Mouse (Mus musculus) heart, embryonic 16.5 days (tissue): Measurements from ENCODE around the gene Phb. TPM values are rescaled to one million over a fixed set of nuclear protein-coding genes. Genes with fewer than 3 reads are reported as not detected.

Experiments used
- ATAC-seq: fragments of 200-750 bp; cut with Nextera tagmentation; replicated peaks from 2 replicates; pipeline ENCODE4 v1.8.0; 2017; ENCODE audit warnings: moderate number of reproducible peaks; ENCODE audit not compliant: insufficient read depth, low FRiP score; ENCODE audit errors: extremely low read depth
- H3K27ac ChIP-seq: fragments of 300-500 bp; sonication (generic); 2 replicates; pipeline ENCODE4 v1.5.1; 2014; ENCODE audit warnings: mild to moderate bottlenecking, low read length, control low read depth, moderate library complexity
- H3K27me3 ChIP-seq: fragments of 300-500 bp; sonication (generic); 2 replicates; pipeline ENCODE4 v1.6.1; 2014; ENCODE audit warnings: low read length, mixed read lengths; ENCODE audit not compliant: control insufficient read depth, insufficient read depth
- H3K36me3 ChIP-seq: fragments of 300-500 bp; sonication (generic); 2 replicates; pipeline ENCODE4 v1.6.1; 2014; ENCODE audit not compliant: control insufficient read depth, insufficient read depth
- H3K4me1 ChIP-seq: fragments of 300-500 bp; sonication (generic); 2 replicates; pipeline ENCODE4 v1.6.1; 2014; ENCODE audit warnings: low read length, mixed read lengths; ENCODE audit not compliant: control insufficient read depth, insufficient read depth
- H3K4me2 ChIP-seq: fragments of 300-500 bp; sonication (generic); 2 replicates; pipeline ENCODE4 v1.6.1; 2014; ENCODE audit warnings: low read depth, mild to moderate bottlenecking, control low read depth, low read length
- H3K4me3 ChIP-seq: fragments of 300-500 bp; sonication (generic); 2 replicates; pipeline ENCODE4 v1.5.1; 2014; ENCODE audit warnings: mild to moderate bottlenecking, control low read depth, low read length
- H3K9ac ChIP-seq: fragments of 300-500 bp; sonication (generic); 2 replicates; pipeline ENCODE4 v1.6.1; 2014; ENCODE audit warnings: low read length, control low read depth
- H3K9me3 ChIP-seq: fragments of 300-500 bp; sonication (generic); replicated peaks from 2 replicates; pipeline ENCODE4 v1.6.1; 2016; ENCODE audit warnings: low read length; ENCODE audit not compliant: control insufficient read depth
- WGBS: fragments of 180-500 bp; shearing (Covaris S2); extraction: QIAGEN DNeasy Blood & Tissue Kit; methylation state at CpG from one replicate; pipeline ENCODE4 v1.1.7; 2014; 5-methylcytosine and 5-hydroxymethylcytosine counted together
- polyA plus RNA-seq: library from polyadenylated mRNA; unstranded; fragments of >200 nt; fragmentation: Nextera tagmentation; extraction: Ambion mirVana; gene quantifications from 2 replicates; pipeline ENCODE4 v1.2.1, GENCODE M21; 2015

Phb gene
- polyA plus RNA-seq, 1 experiment from 2014 or later, result 306 TPM

- no peak overlapping the region for H3K4me2 ChIP-seq
- H3K27ac ChIP-seq, result no peak overlapping the region
- H3K9me3 ChIP-seq, result no peaks in the 10 kb centered on the region
- 82% methylated on average over 14 of the region's 14 CpGs for WGBS
- no peak overlapping the region for H3K9ac ChIP-seq
- peaks cover 52% of the 10 kb centered on the region for H3K36me3 ChIP-seq
- no peak overlapping the region for H3K4me3 ChIP-seq
- H3K27me3 ChIP-seq, result no peaks in the 10 kb centered on the region
- no peak for ATAC-seq
- H3K4me1 ChIP-seq, result 0 out of 2 replicates have a peak, but pooled peaks cover 5% of the 10 kb centered on the region
Observed at GRCm38 (mm10) chr11:95677925-95678701, 11.4 kb downstream of the Phb start.

- 40% methylated on average over 9 of the region's 9 CpGs for WGBS
- Histone ChIP-seq H3K9ac (no peak overlapping the region), H3K4me1 (0 out of 2 replicates have a peak, but pooled peaks cover 5% of the 10 kb centered on the region), H3K9me3 (no peaks in the 10 kb centered on the region), H3K27me3 (no peaks in the 10 kb centered on the region), H3K4me2 (no peak overlapping the region), H3K36me3 (peaks cover 30% of the 10 kb centered on the region), H3K4me3 (no peak overlapping the region), H3K27ac (peak overlapping the region; percentile 25; the same call in 1 of the 2 replicates)
- no peak for ATAC-seq
Observed at GRCm38 (mm10) chr11:95681995-95682601, 15.3 kb downstream of the Phb start.

- no peak overlapping the region for H3K4me2 ChIP-seq
- H3K27me3 ChIP-seq, result no peaks in the 10 kb centered on the region
- 83% methylated on average over 3 of the region's 3 CpGs for WGBS
- H3K9ac ChIP-seq, result no peak overlapping the region
- H3K36me3 ChIP-seq, result peaks cover 26% of the 10 kb centered on the region
- ATAC-seq, result no peak
- H3K4me3 ChIP-seq, result no peak overlapping the region
- no peaks in the 10 kb centered on the region for H3K9me3 ChIP-seq
- H3K4me1 ChIP-seq, result 0 out of 2 replicates have a peak, but pooled peaks cover 5% of the 10 kb centered on the region
- no peak overlapping the region for H3K27ac ChIP-seq
Observed at GRCm38 (mm10) chr11:95682946-95683345, 16.2 kb downstream of the Phb start.

- under 1% methylated on average over 4 of the region's 4 CpGs for WGBS
- peaks cover 20% of the 10 kb centered on the region for H3K4me1 ChIP-seq
- no peak overlapping the region for H3K9ac ChIP-seq
- no peaks in the 10 kb centered on the region for H3K9me3 ChIP-seq
- H3K27me3 ChIP-seq, result no peaks in the 10 kb centered on the region
- H3K4me2 ChIP-seq, result no peak overlapping the region
- H3K36me3 ChIP-seq, result 0 out of 2 replicates have a peak, but pooled peaks cover 3% of the 10 kb centered on the region
- ATAC-seq, result peak; percentile 72
- H3K27ac ChIP-seq, result no peak overlapping the region
- no peak overlapping the region for H3K4me3 ChIP-seq
Observed at GRCm38 (mm10) chr11:95686031-95686430, 19.3 kb downstream of the Phb start.

GRCm38 (mm10) chr11:95687084-95687656, 20.4 kb downstream of the Phb start:
- ATAC-seq, result no peak
- WGBS, result 42% methylated on average over 11 of the region's 11 CpGs
- H3K9ac ChIP-seq, result no peak overlapping the region

GRCm38 (mm10) chr11:95688515-95688914, 21.8 kb downstream of the Phb start:
- ATAC-seq, result peak; percentile 30; the same call in 1 of the 2 replicates
- H3K9ac ChIP-seq, result peak overlapping the region; percentile 41

More at GRCm38 (mm10) chr11:95687084-95687656, 20.4 kb downstream of the Phb start:
- Histone ChIP-seq H3K4me3 (no peak overlapping the region), H3K4me2 (no peak overlapping the region), H3K9me3 (no peaks in the 10 kb centered on the region), H3K27ac (no peak overlapping the region), H3K27me3 (no peaks in the 10 kb centered on the region), H3K36me3 (no peaks in the 10 kb centered on the region), H3K4me1 (peaks cover 16% of the 10 kb centered on the region)

GRCm38 (mm10) chr11:95688981-95689380, 22.2 kb downstream of the Phb start:
- WGBS, result 17% methylated on average over 7 of the region's 7 CpGs

More at GRCm38 (mm10) chr11:95688515-95688914, 21.8 kb downstream of the Phb start:
- Histone ChIP-seq H3K27ac (peak overlapping the region; percentile 69), H3K4me1 (peaks cover 15% of the 10 kb centered on the region), H3K27me3 (no peaks in the 10 kb centered on the region), H3K4me2 (peak overlapping the region; percentile 44), H3K36me3 (no peaks in the 10 kb centered on the region), H3K4me3 (peak overlapping the region; percentile 5; the same call in 1 of the 2 replicates), H3K9me3 (no peaks in the 10 kb centered on the region)
- WGBS, result 31% methylated on average over 6 of the region's 6 CpGs

GRCm38 (mm10) chr11:95689544-95689943, 22.8 kb downstream of the Phb start:
- H3K9ac ChIP-seq, result no peak overlapping the region
- peaks cover 15% of the 10 kb centered on the region for H3K4me1 ChIP-seq
- no peak for ATAC-seq
- no peak overlapping the region for H3K4me2 ChIP-seq
- no peaks in the 10 kb centered on the region for H3K27me3 ChIP-seq
- no peaks in the 10 kb centered on the region for H3K36me3 ChIP-seq
- WGBS, result 62% methylated on average over 3 of the region's 3 CpGs
- H3K9me3 ChIP-seq, result no peaks in the 10 kb centered on the region
- H3K4me3 ChIP-seq, result no peak overlapping the region
- no peak overlapping the region for H3K27ac ChIP-seq

More at GRCm38 (mm10) chr11:95688981-95689380, 22.2 kb downstream of the Phb start:
- Histone ChIP-seq H3K4me2 (peak overlapping the region; percentile 44), H3K4me1 (peaks cover 15% of the 10 kb centered on the region), H3K9ac (peak overlapping the region; percentile 41), H3K9me3 (no peaks in the 10 kb centered on the region), H3K27me3 (no peaks in the 10 kb centered on the region), H3K4me3 (peak overlapping the region; percentile 5; the same call in 1 of the 2 replicates), H3K27ac (peak overlapping the region; percentile 69), H3K36me3 (no peaks in the 10 kb centered on the region)
- no peak for ATAC-seq
